Mouse (Mus musculus) heart, postnatal 0 days (tissue): ENCODE results near the gene Gm37240. TPM values are rescaled to one million over a fixed set of nuclear protein-coding genes. Genes with fewer than 3 reads are reported as not detected.

ENCODE experiments used
- ATAC-seq: fragments of 200-750 bp; cut with Nextera tagmentation; 2 replicates; pipeline ENCODE4 v1.8.0; 2017; ENCODE audit warnings: low read depth, moderate number of reproducible peaks, moderate library complexity; ENCODE audit not compliant: insufficient read depth
- DNase-seq: peaks from one replicate; pipeline ENCODE4 v3.0.0-alpha.2; 2016; ENCODE audit warnings: low spot score
- H3K27ac ChIP-seq: fragments of 300-500 bp; sonication (generic); 2 replicates; pipeline ENCODE4 v1.5.1; 2014; ENCODE audit warnings: low read depth, mild to moderate bottlenecking
- H3K27me3 ChIP-seq: fragments of 300-500 bp; sonication (generic); 2 replicates; pipeline ENCODE4 v1.6.1; 2014; ENCODE audit warnings: low read length, mixed read lengths; ENCODE audit not compliant: control insufficient read depth, insufficient read depth
- H3K36me3 ChIP-seq: fragments of 300-500 bp; sonication (generic); replicated peaks from 2 replicates; pipeline ENCODE4 v1.6.1; 2014; ENCODE audit warnings: low read length, mixed read lengths; ENCODE audit not compliant: control insufficient read depth, insufficient read depth
- H3K4me1 ChIP-seq: fragments of 300-500 bp; sonication (generic); 2 replicates; pipeline ENCODE4 v1.6.1; 2014; ENCODE audit warnings: antibody characterized with exemption; ENCODE audit not compliant: control insufficient read depth, insufficient read depth
- H3K4me2 ChIP-seq: fragments of 300-500 bp; sonication (generic); 2 replicates; pipeline ENCODE4 v1.6.1; 2014; ENCODE audit warnings: low read depth, mild to moderate bottlenecking, low read length, moderate library complexity
- H3K4me3 ChIP-seq: fragments of 300-500 bp; sonication (generic); 2 replicates; pipeline ENCODE4 v1.5.1; 2014; ENCODE audit warnings: low read depth, low read length
- H3K9ac ChIP-seq: fragments of 300-500 bp; sonication (generic); replicated peaks from 2 replicates; pipeline ENCODE4 v1.6.1; 2014; ENCODE audit warnings: low read depth, low read length, mixed read lengths
- H3K9me3 ChIP-seq: fragments of 300-500 bp; sonication (generic); replicated peaks from 2 replicates; pipeline ENCODE4 v1.6.1; 2016; ENCODE audit warnings: low read length; ENCODE audit not compliant: control insufficient read depth
- CTCF ChIP-seq: IDR thresholded peaks from 2 replicates; pipeline ENCODE4 v1.5.1; 2016; ENCODE audit warnings: antibody characterized with exemption, control low read depth, low read depth
- EP300 ChIP-seq: IDR thresholded peaks from 2 replicates; pipeline ENCODE4 v1.6.1; 2016; ENCODE audit warnings: antibody characterized with exemption, low read depth
- WGBS: fragments of 180-500 bp; shearing (Covaris S2); extraction: QIAGEN DNeasy Blood & Tissue Kit; methylation state at CpG from one replicate; pipeline ENCODE4 v1.1.7; 2014; 5-methylcytosine and 5-hydroxymethylcytosine counted together
- polyA plus RNA-seq: library from polyadenylated mRNA; unstranded; fragments of >200 nt; fragmentation: Nextera tagmentation; extraction: Ambion mirVana; gene quantifications from 2 replicates; pipeline ENCODE4 v1.2.1, GENCODE M21; 2015
- total RNA-seq: library from RNA; depleted of rRNA; stranded (reverse); fragments of >200 nt; gene quantifications from 2 replicates; pipeline ENCODE4 v1.2.3, GENCODE M21; 2014; ENCODE audit warnings: low replicate concordance

Gene Gm37240
- total and polyA plus RNA-seq, 2 experiments from 2014 or later: 21.7 to 72.1 TPM

- DNase-seq (no peak), ATAC-seq (no peak)
- no peak overlapping the region for H3K9ac ChIP-seq
- no peaks in the 10 kb centered on the region for H3K9me3 ChIP-seq
- no peak overlapping the region for H3K4me2 ChIP-seq
- TF ChIP-seq EP300 (no peak), CTCF (no peak)
- H3K4me1 ChIP-seq: no peaks in the 10 kb centered on the region
- peak overlapping the region; percentile 7; the same call in 1 of the 2 replicates for H3K27ac ChIP-seq
- WGBS: 70% methylated on average over 6 of the region's 6 CpGs
- no peak overlapping the region for H3K4me3 ChIP-seq
- peaks cover 9% of the 10 kb centered on the region; the same call in 1 of the 2 replicates for H3K27me3 ChIP-seq
- H3K36me3 ChIP-seq: no peaks in the 10 kb centered on the region
Observed at GRCm38 (mm10) chr3:84729806-84730205, 1157.5 kb downstream of the Gm37240 start.

- H3K4me2 ChIP-seq: no peak overlapping the region
- no peaks in the 10 kb centered on the region for H3K4me1 ChIP-seq
- H3K9me3 ChIP-seq: no peaks in the 10 kb centered on the region
- H3K27me3 ChIP-seq: no peaks in the 10 kb centered on the region
- ATAC-seq (peak; percentile 51; the same call in 1 of the 2 replicates), DNase-seq (no peak)
- H3K27ac ChIP-seq: no peak overlapping the region
- H3K36me3 ChIP-seq: no peaks in the 10 kb centered on the region
- TF ChIP-seq CTCF (no peak), EP300 (no peak)
- WGBS: 28% methylated on average over 5 of the region's 5 CpGs
- no peak overlapping the region for H3K9ac ChIP-seq
- H3K4me3 ChIP-seq: no peak overlapping the region
Observed at GRCm38 (mm10) chr3:84723996-84724395, 1163.3 kb downstream of the Gm37240 start.

- TF ChIP-seq EP300: no peak
- no peak for TF ChIP-seq CTCF
- Histone ChIP-seq H3K4me1 (no peaks in the 10 kb centered on the region), H3K36me3 (no peaks in the 10 kb centered on the region), H3K9ac (no peak overlapping the region), H3K27me3 (no peaks in the 10 kb centered on the region), H3K9me3 (no peaks in the 10 kb centered on the region), H3K27ac (no peak overlapping the region), H3K4me2 (no peak overlapping the region), H3K4me3 (no peak overlapping the region)
- no peak for ATAC-seq
- WGBS: 92% methylated on average over 4 of the region's 4 CpGs
- DNase-seq: no peak
Observed at GRCm38 (mm10) chr3:84722680-84723079, 1164.6 kb downstream of the Gm37240 start.

GRCm38 (mm10) chr3:84715073-84715768 is 1172.1 kb downstream of the Gm37240 start:
- no peaks in the 10 kb centered on the region for H3K27me3 ChIP-seq
- WGBS: 81% methylated on average over 15 of the region's 15 CpGs
- no peaks in the 10 kb centered on the region; the same call in 1 of the 2 replicates for H3K9me3 ChIP-seq
- DNase-seq (no peak), ATAC-seq (peak; percentile 47; the same call in 1 of the 2 replicates)
- H3K9ac ChIP-seq: no peak overlapping the region
- H3K4me3 ChIP-seq: no peak overlapping the region
- no peak overlapping the region for H3K27ac ChIP-seq
- no peak overlapping the region for H3K4me2 ChIP-seq
- TF ChIP-seq CTCF: no peak
- no peak for TF ChIP-seq EP300
- no peaks in the 10 kb centered on the region for H3K4me1 ChIP-seq
- no peaks in the 10 kb centered on the region for H3K36me3 ChIP-seq

- no peak overlapping the region for H3K4me2 ChIP-seq
- no peak for ATAC-seq
- H3K9me3 ChIP-seq: no peaks in the 10 kb centered on the region; the same call in 1 of the 2 replicates
- no peaks in the 10 kb centered on the region for H3K36me3 ChIP-seq
- no peaks in the 10 kb centered on the region for H3K27me3 ChIP-seq
- H3K4me1 ChIP-seq: no peaks in the 10 kb centered on the region
- 51% methylated on average over 2 of the region's 2 CpGs for WGBS
- DNase-seq: no peak
- no peak overlapping the region for H3K9ac ChIP-seq
- H3K4me3 ChIP-seq: no peak overlapping the region
- TF ChIP-seq EP300 (no peak), CTCF (no peak)
- H3K27ac ChIP-seq: no peak overlapping the region
Observed at GRCm38 (mm10) chr3:84712941-84713340, 1174.4 kb downstream of the Gm37240 start.

- no peaks in the 10 kb centered on the region for H3K36me3 ChIP-seq
- DNase-seq (no peak), ATAC-seq (no peak)
- H3K4me3 ChIP-seq: no peak overlapping the region
- no peak overlapping the region for H3K4me2 ChIP-seq
- TF ChIP-seq CTCF: no peak
- TF ChIP-seq EP300: no peak
- H3K9ac ChIP-seq: no peak overlapping the region
- peaks cover 5% of the 10 kb centered on the region; the same call in 1 of the 2 replicates for H3K9me3 ChIP-seq
- no peaks in the 10 kb centered on the region for H3K4me1 ChIP-seq
- WGBS: 76% methylated on average over 4 of the region's 4 CpGs
- no peak overlapping the region for H3K27ac ChIP-seq
- no peaks in the 10 kb centered on the region for H3K27me3 ChIP-seq
Observed at GRCm38 (mm10) chr3:84710723-84711122, 1176.6 kb downstream of the Gm37240 start.
